Comparison of ENCODE assay signal across 8 mouse cellular contexts in genomic region chr15:82922052-82922451, GRCm38 (mm10).
A peak's percentile ranks its signal among the peaks of the same experiment; 100 is the strongest.
DNase-seq lines count a peak whose midpoint lies in the region; ATAC-seq lines count a peak whose summit lies in the region.

No protein-coding gene starts in this region.

- DNase-seq in urinary bladder, postnatal 10 days (ENCODE audit: low spot score) = peak; percentile 38
- DNase-seq in urinary bladder, adult 18-20 months (ENCODE audit: low spot score in 2 of 2) = no peak
- peak; percentile 57 for DNase-seq in liver, embryonic 11.5 days (ENCODE audit: low spot score)
- DNase-seq in thymus, postnatal 4 days = peak; percentile 36

- 10% methylated on average over 12 of the region's 12 CpGs for WGBS in embryonic facial prominence, embryonic 15.5 days
- WGBS in heart, embryonic 12.5 days = 23% methylated on average over 12 of the region's 12 CpGs
- WGBS in kidney, embryonic 15.5 days = 27% methylated on average over 12 of the region's 12 CpGs
- WGBS in liver, embryonic 11.5 days = 60% methylated on average over 12 of the region's 12 CpGs
- WGBS in neural tube, embryonic 15.5 days = 15% methylated on average over 12 of the region's 12 CpGs

- ATAC-seq in embryonic facial prominence, embryonic 15.5 days (ENCODE audit: insufficient number of reproducible peaks, low FRiP score, low TSS enrichment, low read depth) = peak; percentile 22; the same call in 1 of the 2 replicates
- ATAC-seq in heart, embryonic 12.5 days (ENCODE audit: insufficient number of reproducible peaks, low FRiP score) = peak; percentile 87
- ATAC-seq in kidney, embryonic 15.5 days (replicated peaks; ENCODE audit: low FRiP score) = peak; percentile 55
- 0 out of 2 replicates have a peak, but pooled peaks have one; percentile 38 for ATAC-seq in liver, embryonic 11.5 days (replicated peaks; ENCODE audit: low FRiP score)
- ATAC-seq in neural tube, embryonic 15.5 days (ENCODE audit: low FRiP score) = peak; percentile 45

- no peak overlapping the region for H3K9ac ChIP-seq in embryonic facial prominence, embryonic 15.5 days
- H3K9ac ChIP-seq in heart, embryonic 12.5 days = no peak overlapping the region
- H3K9ac ChIP-seq in kidney, embryonic 15.5 days = no peak overlapping the region
- no peak overlapping the region for H3K9ac ChIP-seq in liver, embryonic 11.5 days (ENCODE audit: low read depth, low read length)
- peak overlapping the region; percentile 5; the same call in 1 of the 2 replicates for H3K9ac ChIP-seq in neural tube, embryonic 15.5 days (replicated peaks)

- H3K4me1 ChIP-seq in embryonic facial prominence, embryonic 15.5 days = peaks cover 85% of the 10 kb centered on the region
- peaks cover 78% of the 10 kb centered on the region for H3K4me1 ChIP-seq in heart, embryonic 12.5 days (replicated peaks)
- H3K4me1 ChIP-seq in kidney, embryonic 15.5 days = peaks cover 82% of the 10 kb centered on the region
- peaks cover 18% of the 10 kb centered on the region for H3K4me1 ChIP-seq in liver, embryonic 11.5 days (replicated peaks; ENCODE audit: control insufficient read depth, insufficient read depth, low read length)
- peaks cover 94% of the 10 kb centered on the region for H3K4me1 ChIP-seq in neural tube, embryonic 15.5 days

- H3K4me3 ChIP-seq in embryonic facial prominence, embryonic 15.5 days (replicated peaks) = no peak overlapping the region
- H3K4me3 ChIP-seq in heart, embryonic 12.5 days = no peak overlapping the region
- no peak overlapping the region for H3K4me3 ChIP-seq in kidney, embryonic 15.5 days (replicated peaks)
- no peak overlapping the region for H3K4me3 ChIP-seq in liver, embryonic 11.5 days (ENCODE audit: low read depth, low read length)
- no peak overlapping the region for H3K4me3 ChIP-seq in neural tube, embryonic 15.5 days (replicated peaks)

- no peaks in the 10 kb centered on the region for H3K36me3 ChIP-seq in embryonic facial prominence, embryonic 15.5 days
- H3K36me3 ChIP-seq in heart, embryonic 12.5 days = no peaks in the 10 kb centered on the region
- H3K36me3 ChIP-seq in kidney, embryonic 15.5 days = no peaks in the 10 kb centered on the region
- H3K36me3 ChIP-seq in liver, embryonic 11.5 days (ENCODE audit: control insufficient read depth, insufficient read depth, low read length) = no peaks in the 10 kb centered on the region
- H3K36me3 ChIP-seq in neural tube, embryonic 15.5 days = no peaks in the 10 kb centered on the region

- no peaks in the 10 kb centered on the region for H3K9me3 ChIP-seq in embryonic facial prominence, embryonic 15.5 days (replicated peaks)
- H3K9me3 ChIP-seq in heart, embryonic 12.5 days (replicated peaks) = no peaks in the 10 kb centered on the region
- H3K9me3 ChIP-seq in kidney, embryonic 15.5 days (replicated peaks) = no peaks in the 10 kb centered on the region
- no peaks in the 10 kb centered on the region for H3K9me3 ChIP-seq in liver, embryonic 11.5 days (ENCODE audit: control insufficient read depth, low read length)
- no peaks in the 10 kb centered on the region for H3K9me3 ChIP-seq in neural tube, embryonic 15.5 days (replicated peaks)

- peak overlapping the region; percentile 40; the same call in 1 of the 2 replicates for H3K27ac ChIP-seq in embryonic facial prominence, embryonic 15.5 days (replicated peaks)
- peak overlapping the region; percentile 46 for H3K27ac ChIP-seq in heart, embryonic 12.5 days (ENCODE audit: poor library complexity, severe bottlenecking)
- peak overlapping the region; percentile 59 for H3K27ac ChIP-seq in kidney, embryonic 15.5 days
- no peak overlapping the region for H3K27ac ChIP-seq in liver, embryonic 11.5 days (ENCODE audit: low read depth, low read length)
- peak overlapping the region; percentile 71 for H3K27ac ChIP-seq in neural tube, embryonic 15.5 days (replicated peaks)

- peaks cover 14% of the 10 kb centered on the region; the same call in 1 of the 2 replicates for H3K27me3 ChIP-seq in embryonic facial prominence, embryonic 15.5 days
- peaks cover 43% of the 10 kb centered on the region for H3K27me3 ChIP-seq in heart, embryonic 12.5 days (replicated peaks)
- H3K27me3 ChIP-seq in kidney, embryonic 15.5 days = peaks cover 52% of the 10 kb centered on the region
- peaks cover 40% of the 10 kb centered on the region for H3K27me3 ChIP-seq in liver, embryonic 11.5 days (replicated peaks; ENCODE audit: control insufficient read depth, insufficient read depth, low read length)
- peaks cover 24% of the 10 kb centered on the region; the same call in 1 of the 2 replicates for H3K27me3 ChIP-seq in neural tube, embryonic 15.5 days (replicated peaks)

- H3K4me2 ChIP-seq in embryonic facial prominence, embryonic 15.5 days (replicated peaks) = peak overlapping the region; percentile 32
- H3K4me2 ChIP-seq in heart, embryonic 12.5 days = peak overlapping the region; percentile 66
- peak overlapping the region; percentile 5; the same call in 1 of the 2 replicates for H3K4me2 ChIP-seq in kidney, embryonic 15.5 days
- no peak overlapping the region for H3K4me2 ChIP-seq in liver, embryonic 11.5 days
- H3K4me2 ChIP-seq in neural tube, embryonic 15.5 days = peak overlapping the region; percentile 36

Comparison
In these comparisons a context has a peak if more than half of its experiments do, and no peak if none do; other contexts are left out.
1. DNase-seq: peak in urinary bladder, postnatal 10 days (single experiment), liver, embryonic 11.5 days (single experiment) and thymus, postnatal 4 days (single experiment); none in urinary bladder, adult 18-20 months (0 of 2).
2. ATAC-seq: peak in every context shown above with its lines; median percentile 87 in heart, embryonic 12.5 days; 55 in kidney, embryonic 15.5 days; 45 in neural tube, embryonic 15.5 days; 38 in liver, embryonic 11.5 days; 22 in embryonic facial prominence, embryonic 15.5 days.